Mouse (Mus musculus): ENCODE results near the gene Cdk14. TPM values are rescaled to one million over a fixed set of nuclear protein-coding genes. Genes with fewer than 3 reads are reported as not detected.

Gene Cdk14
- polyA plus RNA-seq, 1 experiment, result 3.1 TPM

- no peaks in the 10 kb centered on the region for H3K27me3 ChIP-seq (ENCODE audit: control insufficient read depth, insufficient read depth, low read length)
- no peaks in the 10 kb centered on the region for H3K36me3 ChIP-seq (ENCODE audit: control insufficient read depth, insufficient read depth, low read length)
- H3K27ac ChIP-seq (ENCODE audit: control insufficient read depth, insufficient read depth, low read depth, low read length), result no peak overlapping the region
- H3K4me1 ChIP-seq (ENCODE audit: control insufficient read depth, insufficient read depth, low read length), result no peaks in the 10 kb centered on the region
- TF ChIP-seq CTCF (IDR thresholded peaks at IDR 0.05; ENCODE audit: control insufficient read depth, insufficient read depth, insufficient replicate concordance, low read depth, low read length), result no peak
- TF ChIP-seq POLR2A (IDR thresholded peaks at IDR 0.05; ENCODE audit: control insufficient read depth, low read depth, low read length), result no peak
- H3K4me3 ChIP-seq (ENCODE audit: control insufficient read depth, low read depth, low read length), result no peak overlapping the region
Measured at GRCm38 (mm10) chr5:5414835-5415234, 5.3 kb downstream of the Cdk14 start.

- TF ChIP-seq POLR2A (IDR thresholded peaks at IDR 0.05; ENCODE audit: control insufficient read depth, low read depth, low read length), result no peak
- TF ChIP-seq CTCF (IDR thresholded peaks at IDR 0.05; ENCODE audit: control insufficient read depth, insufficient read depth, insufficient replicate concordance, low read depth, low read length), result no peak
- Histone ChIP-seq H3K36me3 (ENCODE audit: control insufficient read depth, insufficient read depth, low read length) (no peaks in the 10 kb centered on the region), H3K27ac (ENCODE audit: control insufficient read depth, insufficient read depth, low read depth, low read length) (no peak overlapping the region), H3K4me1 (ENCODE audit: control insufficient read depth, insufficient read depth, low read length) (no peaks in the 10 kb centered on the region), H3K4me3 (ENCODE audit: control insufficient read depth, low read depth, low read length) (no peak overlapping the region), H3K27me3 (ENCODE audit: control insufficient read depth, insufficient read depth, low read length) (no peaks in the 10 kb centered on the region)
Measured at GRCm38 (mm10) chr5:5411886-5412285, 8.2 kb downstream of the Cdk14 start.

GRCm38 (mm10) chr5:5401986-5402385 lies 18.1 kb downstream of the Cdk14 start:
- Histone ChIP-seq H3K36me3 (ENCODE audit: control insufficient read depth, insufficient read depth, low read length) (no peaks in the 10 kb centered on the region), H3K4me1 (ENCODE audit: control insufficient read depth, insufficient read depth, low read length) (no peaks in the 10 kb centered on the region), H3K27me3 (ENCODE audit: control insufficient read depth, insufficient read depth, low read length) (no peaks in the 10 kb centered on the region), H3K4me3 (ENCODE audit: control insufficient read depth, low read depth, low read length) (no peak overlapping the region), H3K27ac (ENCODE audit: control insufficient read depth, insufficient read depth, low read depth, low read length) (no peak overlapping the region)
- TF ChIP-seq POLR2A (IDR thresholded peaks at IDR 0.05; ENCODE audit: control insufficient read depth, low read depth, low read length) (no peak), CTCF (IDR thresholded peaks at IDR 0.05; ENCODE audit: control insufficient read depth, insufficient read depth, insufficient replicate concordance, low read depth, low read length) (no peak)

GRCm38 (mm10) chr5:5392786-5393185 lies 27.3 kb downstream of the Cdk14 start:
- TF ChIP-seq CTCF (IDR thresholded peaks at IDR 0.05; ENCODE audit: control insufficient read depth, insufficient read depth, insufficient replicate concordance, low read depth, low read length), result no peak
- TF ChIP-seq POLR2A (IDR thresholded peaks at IDR 0.05; ENCODE audit: control insufficient read depth, low read depth, low read length), result no peak
- H3K27me3 ChIP-seq (ENCODE audit: control insufficient read depth, insufficient read depth, low read length), result no peaks in the 10 kb centered on the region
- H3K4me1 ChIP-seq (ENCODE audit: control insufficient read depth, insufficient read depth, low read length), result no peaks in the 10 kb centered on the region
- H3K27ac ChIP-seq (ENCODE audit: control insufficient read depth, insufficient read depth, low read depth, low read length), result no peak overlapping the region
- H3K4me3 ChIP-seq (ENCODE audit: control insufficient read depth, low read depth, low read length), result no peak overlapping the region
- no peaks in the 10 kb centered on the region for H3K36me3 ChIP-seq (ENCODE audit: control insufficient read depth, insufficient read depth, low read length)

- Histone ChIP-seq H3K4me1 (ENCODE audit: control insufficient read depth, insufficient read depth, low read length) (peaks cover 10% of the 10 kb centered on the region), H3K36me3 (ENCODE audit: control insufficient read depth, insufficient read depth, low read length) (no peaks in the 10 kb centered on the region), H3K4me3 (ENCODE audit: control insufficient read depth, low read depth, low read length) (peak overlapping the region; percentile 97), H3K27me3 (ENCODE audit: control insufficient read depth, insufficient read depth, low read length) (no peaks in the 10 kb centered on the region), H3K27ac (ENCODE audit: control insufficient read depth, insufficient read depth, low read depth, low read length) (no peak overlapping the region)
- TF ChIP-seq POLR2A (IDR thresholded peaks at IDR 0.05; ENCODE audit: control insufficient read depth, low read depth, low read length) (no peak), CTCF (IDR thresholded peaks at IDR 0.05; ENCODE audit: control insufficient read depth, insufficient read depth, insufficient replicate concordance, low read depth, low read length) (no peak)
Measured at GRCm38 (mm10) chr5:5380731-5381718, 39.1 kb downstream of the Cdk14 start.

GRCm38 (mm10) chr5:5379870-5380730 lies 40.0 kb downstream of the Cdk14 start:
- TF ChIP-seq CTCF (IDR thresholded peaks at IDR 0.05; ENCODE audit: control insufficient read depth, insufficient read depth, insufficient replicate concordance, low read depth, low read length), result no peak
- no peak for TF ChIP-seq POLR2A (IDR thresholded peaks at IDR 0.05; ENCODE audit: control insufficient read depth, low read depth, low read length)
- peak overlapping the region; percentile 61 for H3K27ac ChIP-seq (ENCODE audit: control insufficient read depth, insufficient read depth, low read depth, low read length)
- peaks cover 10% of the 10 kb centered on the region for H3K4me1 ChIP-seq (ENCODE audit: control insufficient read depth, insufficient read depth, low read length)
- H3K27me3 ChIP-seq (ENCODE audit: control insufficient read depth, insufficient read depth, low read length), result no peaks in the 10 kb centered on the region
- peak overlapping the region; percentile 97 for H3K4me3 ChIP-seq (ENCODE audit: control insufficient read depth, low read depth, low read length)
- no peaks in the 10 kb centered on the region for H3K36me3 ChIP-seq (ENCODE audit: control insufficient read depth, insufficient read depth, low read length)

GRCm38 (mm10) chr5:5379501-5379869 lies 40.6 kb downstream of the Cdk14 start:
- Histone ChIP-seq H3K4me1 (ENCODE audit: control insufficient read depth, insufficient read depth, low read length) (peaks cover 10% of the 10 kb centered on the region), H3K27ac (ENCODE audit: control insufficient read depth, insufficient read depth, low read depth, low read length) (peak overlapping the region; percentile 61), H3K27me3 (ENCODE audit: control insufficient read depth, insufficient read depth, low read length) (no peaks in the 10 kb centered on the region), H3K36me3 (ENCODE audit: control insufficient read depth, insufficient read depth, low read length) (no peaks in the 10 kb centered on the region), H3K4me3 (ENCODE audit: control insufficient read depth, low read depth, low read length) (peak overlapping the region; percentile 97)
- TF ChIP-seq POLR2A (IDR thresholded peaks at IDR 0.05; ENCODE audit: control insufficient read depth, low read depth, low read length) (no peak), CTCF (IDR thresholded peaks at IDR 0.05; ENCODE audit: control insufficient read depth, insufficient read depth, insufficient replicate concordance, low read depth, low read length) (no peak)

Measured in testis, adult 2 months (tissue).